Comparison of ENCODE assay signal across 14 mouse cellular contexts in the genomic region with DNA sequence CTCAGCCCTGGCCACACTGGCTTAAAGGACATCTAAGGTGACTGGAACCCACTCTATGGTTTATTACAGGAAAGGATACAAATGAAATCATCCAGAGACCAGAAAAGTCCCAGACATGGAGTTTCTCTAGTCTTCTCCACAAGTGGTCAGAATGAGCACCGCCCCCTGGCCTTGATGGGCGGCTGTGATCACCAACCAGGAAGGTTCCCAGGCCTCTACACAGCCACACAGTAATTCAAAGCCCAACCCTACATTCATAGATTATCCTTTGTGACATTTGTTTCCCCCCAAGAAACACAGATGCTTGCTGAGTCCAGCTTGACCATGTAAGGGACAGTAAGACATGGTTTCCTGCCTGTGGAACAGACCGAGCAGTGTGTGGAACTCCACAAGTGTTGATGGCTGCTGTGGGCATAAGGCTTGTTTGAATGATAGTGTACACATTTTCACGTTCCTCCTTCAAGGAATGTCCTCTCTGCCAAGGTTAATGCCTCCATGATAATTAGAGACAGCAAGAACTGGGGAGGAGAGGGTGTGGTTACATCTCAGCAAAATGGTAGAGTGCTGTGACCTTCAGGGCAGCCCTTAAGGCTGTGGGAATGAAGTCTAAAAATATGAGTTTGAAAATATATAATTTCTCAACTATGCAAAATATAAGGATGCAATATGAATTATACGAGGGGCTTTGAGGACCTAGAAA. TPM values are rescaled to one million over a fixed set of nuclear protein-coding genes. Genes with fewer than 3 reads are reported as not detected.
"Had no signal": no experiment of that assay in that cellular context is flagged by ENCODE, and none has a peak within 500 bp of the region (broad histone marks: within the 10 kb centered on the region; RNA-seq: fewer than 3 reads in every experiment).

No protein-coding gene starts in this region.

- DNase-seq: gastrocnemius, postnatal 14 days; gastrocnemius, postnatal 36 days; heart, adult 11 months; heart, adult 2 months; heart, postnatal 14 days; heart, postnatal 36 days; kidney, adult 18-20 months; kidney, adult 8-10 months; kidney, postnatal 10 days; kidney, postnatal 25 days; kidney, postnatal 4 days; liver had no signal

RNA-seq across cellular contexts. Expression of gene Chrnb4, which starts 54.5 kb away (rescaled TPM):
- polyA plus RNA-seq: inflammation-experienced regulatory T-cells, adult 6 months; limb, embryonic 12.5 days had no signal
